Mouse (Mus musculus) gastrocnemius, postnatal 10 days (tissue): ENCODE data around the gene Znrf1. TPM values are rescaled to one million over a fixed set of nuclear protein-coding genes. Genes with fewer than 3 reads are reported as not detected.

ENCODE experiments used
- DNase-seq: peaks from one replicate; pipeline ENCODE4 v3.0.0; 2021; ENCODE audit warnings: mixed read lengths
- total RNA-seq, 2 experiments: library from RNA; stranded (reverse); gene quantifications; 2 replicates each; pipeline ENCODE4 v1.2.3; 2021

The Znrf1 gene
- total RNA-seq, 2 experiments from 2014 or later = 58.7 to 68.7 TPM

GRCm38 (mm10) chr8:111569926-111570325 lies 34.0 kb downstream of the Znrf1 start:
- no peak for DNase-seq

GRCm38 (mm10) chr8:111570432-111570831 lies 34.5 kb downstream of the Znrf1 start:
- DNase-seq = no peak

GRCm38 (mm10) chr8:111571661-111572060 lies 35.8 kb downstream of the Znrf1 start:
- DNase-seq = no peak

GRCm38 (mm10) chr8:111572431-111572830 lies 36.5 kb downstream of the Znrf1 start:
- DNase-seq = no peak

- DNase-seq = no peak
These were observed 37.7 kb downstream of the Znrf1 start for GRCm38 (mm10) chr8:111573583-111573982.

- DNase-seq = no peak
These were observed 38.1 kb downstream of the Znrf1 start for GRCm38 (mm10) chr8:111574016-111574415.

GRCm38 (mm10) chr8:111575492-111575891 lies 39.6 kb downstream of the Znrf1 start:
- no peak for DNase-seq

GRCm38 (mm10) chr8:111576501-111576900 lies 40.6 kb downstream of the Znrf1 start:
- no peak for DNase-seq

GRCm38 (mm10) chr8:111577880-111578533 lies 42.1 kb downstream of the Znrf1 start:
- no peak for DNase-seq

GRCm38 (mm10) chr8:111579318-111579717 lies 43.4 kb downstream of the Znrf1 start:
- no peak for DNase-seq

- DNase-seq = no peak
These were observed 44.4 kb downstream of the Znrf1 start for GRCm38 (mm10) chr8:111580306-111580705.

GRCm38 (mm10) chr8:111582386-111582785 lies 46.5 kb downstream of the Znrf1 start:
- DNase-seq = no peak

- no peak for DNase-seq
These were observed 49.0 kb downstream of the Znrf1 start for GRCm38 (mm10) chr8:111584946-111585345.

GRCm38 (mm10) chr8:111587545-111588094 lies 51.7 kb downstream of the Znrf1 start:
- no peak for DNase-seq

GRCm38 (mm10) chr8:111588336-111588735 lies 52.4 kb downstream of the Znrf1 start:
- DNase-seq = no peak

- no peak for DNase-seq
These were observed 54.3 kb downstream of the Znrf1 start for GRCm38 (mm10) chr8:111590214-111590613.

GRCm38 (mm10) chr8:111591176-111591575 lies 55.3 kb downstream of the Znrf1 start:
- no peak for DNase-seq

GRCm38 (mm10) chr8:111592390-111592910 lies 56.6 kb downstream of the Znrf1 start:
- DNase-seq = no peak

- no peak for DNase-seq
These were observed 58.3 kb downstream of the Znrf1 start for GRCm38 (mm10) chr8:111594044-111594840.

- DNase-seq = no peak
These were observed 59.1 kb downstream of the Znrf1 start for GRCm38 (mm10) chr8:111594951-111595350.

GRCm38 (mm10) chr8:111595712-111596484 lies 60.0 kb downstream of the Znrf1 start:
- DNase-seq = peak; percentile 8

- no peak for DNase-seq
These were observed 60.6 kb downstream of the Znrf1 start for GRCm38 (mm10) chr8:111596485-111596821.
